Mouse (Mus musculus) neural tube, embryonic 11.5 days (tissue): ENCODE measurements around the gene Ccar1. TPM values are rescaled to one million over a fixed set of nuclear protein-coding genes. Genes with fewer than 3 reads are reported as not detected.
"Not testable (repeated sequence)": the region's sequence is repeated elsewhere in the genome, so short reads cannot be mapped to it uniquely, and the experiment has no call there.

Experiments used
- ATAC-seq: fragments of 200-750 bp; cut with Nextera tagmentation; 2 replicates; pipeline ENCODE4 v1.8.0; 2017; ENCODE audit warnings: moderate number of reproducible peaks, mild to moderate bottlenecking, moderate TSS enrichment, moderate library complexity; ENCODE audit not compliant: insufficient read depth, low FRiP score, low TSS enrichment
- DNase-seq: peaks from one replicate; pipeline ENCODE4 v3.0.0-alpha.2; 2015; ENCODE audit warnings: low spot score
- H3K27ac ChIP-seq: fragments of 300-500 bp; sonication (generic); 2 replicates; pipeline ENCODE4 v1.5.1; 2014; ENCODE audit warnings: low read depth, mild to moderate bottlenecking, low read length
- H3K27me3 ChIP-seq: fragments of 300-500 bp; sonication (generic); 2 replicates; pipeline ENCODE4 v1.6.1; 2014; ENCODE audit warnings: mild to moderate bottlenecking, low read length, mixed read lengths; ENCODE audit not compliant: control insufficient read depth, insufficient read depth
- H3K36me3 ChIP-seq: fragments of 300-500 bp; sonication (generic); 2 replicates; pipeline ENCODE4 v1.6.1; 2014; ENCODE audit warnings: mild to moderate bottlenecking, low read length, moderate library complexity, mixed read lengths; ENCODE audit not compliant: control insufficient read depth, insufficient read depth
- H3K4me1 ChIP-seq: fragments of 300-500 bp; sonication (generic); 2 replicates; pipeline ENCODE4 v1.6.1; 2014; ENCODE audit warnings: low read length, mixed read lengths; ENCODE audit not compliant: control insufficient read depth, insufficient read depth
- H3K4me2 ChIP-seq: fragments of 300-500 bp; sonication (generic); 2 replicates; pipeline ENCODE4 v1.6.1; 2014; ENCODE audit warnings: low read depth, mild to moderate bottlenecking, moderate library complexity
- H3K4me3 ChIP-seq: fragments of 300-500 bp; sonication (generic); 2 replicates; pipeline ENCODE4 v1.5.1; 2014; ENCODE audit warnings: low read depth, low read length
- H3K9ac ChIP-seq: fragments of 300-500 bp; sonication (generic); 2 replicates; pipeline ENCODE4 v1.6.1; 2014; ENCODE audit warnings: mild to moderate bottlenecking, low read length
- H3K9me3 ChIP-seq: fragments of 300-500 bp; sonication (generic); 2 replicates; pipeline ENCODE4 v1.6.1; 2016; ENCODE audit warnings: low read length; ENCODE audit not compliant: control insufficient read depth
- WGBS: fragments of 180-500 bp; shearing (Covaris S2); extraction: QIAGEN DNeasy Blood & Tissue Kit; methylation state at CpG from one replicate; pipeline ENCODE4 v1.1.7; 2014; 5-methylcytosine and 5-hydroxymethylcytosine counted together
- polyA plus RNA-seq: library from polyadenylated mRNA; unstranded; fragments of >200 nt; fragmentation: Nextera tagmentation; extraction: Ambion mirVana; gene quantifications from 2 replicates; pipeline ENCODE4 v1.2.1, GENCODE M21; 2014

The Ccar1 gene
- polyA plus RNA-seq, 1 experiment from 2014 or later: 167 TPM

GRCm38 (mm10) chr10:62808316-62808715 lies 16.2 kb upstream of the Ccar1 start:
- Histone ChIP-seq H3K27ac (no peak overlapping the region), H3K4me1 (no peaks in the 10 kb centered on the region), H3K4me3 (no peak overlapping the region), H3K36me3 (peaks cover 2% of the 10 kb centered on the region; the same call in 1 of the 2 replicates), H3K9ac (no peak overlapping the region), H3K27me3 (no peaks in the 10 kb centered on the region), H3K4me2 (no peak overlapping the region), H3K9me3 (no peaks in the 10 kb centered on the region)
- 92% methylated on average over 7 of the region's 7 CpGs for WGBS
- DNase-seq (no peak), ATAC-seq (no peak)

- H3K4me3 ChIP-seq: no peak overlapping the region
- H3K4me2 ChIP-seq: no peak overlapping the region
- H3K27ac ChIP-seq: no peak overlapping the region
- H3K4me1 ChIP-seq: no peaks in the 10 kb centered on the region
- H3K9me3 ChIP-seq: no peaks in the 10 kb centered on the region
- DNase-seq (peak; percentile 20), ATAC-seq (no peak)
- H3K36me3 ChIP-seq: no peaks in the 10 kb centered on the region
- no peak overlapping the region for H3K9ac ChIP-seq
- no peaks in the 10 kb centered on the region for H3K27me3 ChIP-seq
- 84% methylated on average over 2 of the region's 2 CpGs for WGBS
Observed at GRCm38 (mm10) chr10:62804106-62804505, 12.0 kb upstream of the Ccar1 start.

DNA sequence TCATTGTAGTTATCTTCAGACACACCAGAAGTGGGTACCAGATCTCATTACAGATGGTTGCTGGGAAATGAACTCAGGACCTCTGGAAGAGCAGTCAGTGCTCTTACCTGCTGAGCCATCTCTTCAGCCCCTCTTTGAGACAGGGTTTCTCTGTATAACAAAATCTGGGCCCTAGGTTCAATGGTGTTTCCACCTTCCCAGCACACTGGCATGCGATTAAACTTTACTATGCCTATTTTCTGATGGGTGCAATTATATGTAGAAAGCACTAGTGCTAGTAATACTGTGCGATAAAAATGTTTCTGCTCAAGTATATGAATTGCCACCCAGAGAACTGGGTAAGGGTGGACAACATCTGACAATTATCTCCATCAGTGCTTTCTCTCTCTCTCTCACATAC lies 11.2 kb upstream of the Ccar1 start:
- H3K4me1 ChIP-seq: no peaks in the 10 kb centered on the region
- H3K4me2 ChIP-seq: no peak overlapping the region
- ATAC-seq (no peak), DNase-seq (no peak)
- no peaks in the 10 kb centered on the region for H3K36me3 ChIP-seq
- H3K27ac ChIP-seq: no peak overlapping the region
- WGBS: 95% methylated on average over 2 of the region's 2 CpGs
- no peak overlapping the region for H3K4me3 ChIP-seq
- H3K9me3 ChIP-seq: no peaks in the 10 kb centered on the region
- H3K9ac ChIP-seq: no peak overlapping the region
- no peaks in the 10 kb centered on the region for H3K27me3 ChIP-seq

- DNase-seq (no peak), ATAC-seq (no peak)
- no peak overlapping the region for H3K4me3 ChIP-seq
- no peak overlapping the region for H3K27ac ChIP-seq
- 96% methylated on average over 4 of the region's 4 CpGs for WGBS
- no peaks in the 10 kb centered on the region for H3K27me3 ChIP-seq
- H3K9me3 ChIP-seq: no peaks in the 10 kb centered on the region
- no peaks in the 10 kb centered on the region for H3K4me1 ChIP-seq
- peaks cover 4% of the 10 kb centered on the region for H3K36me3 ChIP-seq
- H3K4me2 ChIP-seq: no peak overlapping the region
- no peak overlapping the region for H3K9ac ChIP-seq
Observed at GRCm38 (mm10) chr10:62794221-62794620, 2.1 kb upstream of the Ccar1 start.

DNA sequence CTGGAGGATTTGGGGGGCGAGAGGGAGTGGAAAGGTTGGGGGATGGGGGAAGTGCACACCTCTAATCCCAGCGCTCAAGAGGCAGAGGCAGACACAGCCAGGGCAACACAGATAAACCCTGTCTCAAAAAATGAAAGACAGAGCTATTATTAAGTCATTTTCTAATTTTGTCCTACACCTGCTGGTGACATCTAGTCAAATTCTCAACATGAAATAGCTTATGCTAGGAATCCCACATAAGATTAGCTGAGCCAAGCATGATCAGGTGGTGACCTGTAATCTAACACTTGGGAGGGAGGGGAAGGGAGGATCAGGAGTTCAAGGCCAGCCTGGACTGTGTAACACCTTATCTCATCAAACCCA lies 986 bp upstream of the Ccar1 start:
- Histone ChIP-seq H3K4me3 (peak overlapping the region; percentile 78), H3K9ac (peak overlapping the region; percentile 87), H3K36me3 (peaks cover 10% of the 10 kb centered on the region), H3K4me1 (no peaks in the 10 kb centered on the region), H3K4me2 (peak overlapping the region; percentile 58), H3K9me3 (no peaks in the 10 kb centered on the region), H3K27me3 (no peaks in the 10 kb centered on the region), H3K27ac (peak overlapping the region; percentile 82)
- DNase-seq (no peak), ATAC-seq (peak; percentile 11; the same call in 1 of the 2 replicates)
- WGBS: 45% methylated on average over 2 of the region's 2 CpGs

GRCm38 (mm10) chr10:62791251-62792176 lies 572 bp downstream of the Ccar1 start:
- Histone ChIP-seq H3K9ac (peak overlapping the region; percentile 87), H3K9me3 (no peaks in the 10 kb centered on the region), H3K4me1 (no peaks in the 10 kb centered on the region), H3K27ac (peak overlapping the region; percentile 82), H3K4me2 (peak overlapping the region; percentile 58), H3K27me3 (no peaks in the 10 kb centered on the region), H3K36me3 (peaks cover 12% of the 10 kb centered on the region), H3K4me3 (peak overlapping the region; percentile 78)
- DNase-seq (peak; percentile 29), ATAC-seq (peak; percentile 73)
- 1% methylated on average over 54 of the region's 78 CpGs for WGBS

DNA sequence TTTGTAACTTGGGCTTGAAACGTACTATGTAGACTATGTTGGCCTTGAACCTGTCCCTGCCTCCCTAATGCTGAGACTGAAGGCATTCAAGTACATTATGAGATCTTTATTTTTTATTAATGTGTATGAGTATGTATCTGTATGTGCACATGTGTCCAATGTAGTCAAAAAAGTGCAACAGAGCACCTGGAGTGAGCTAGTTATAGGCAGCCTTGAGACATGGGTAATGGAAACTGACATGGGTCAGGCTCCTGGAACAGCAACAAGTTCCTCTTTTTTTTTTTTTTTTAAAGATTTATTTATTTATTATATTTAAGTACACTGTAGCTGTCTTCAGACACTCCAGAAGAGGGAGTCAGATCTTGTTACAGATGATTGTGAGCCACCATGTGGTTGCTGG lies 10.3 kb downstream of the Ccar1 start:
- H3K4me3 ChIP-seq, H3K9ac ChIP-seq, H3K27ac ChIP-seq, H3K4me2 ChIP-seq, H3K27me3 ChIP-seq, H3K4me1 ChIP-seq, ATAC-seq, DNase-seq, H3K9me3 ChIP-seq: not testable (repeated sequence)
- peaks cover 28% of the 10 kb centered on the region for H3K36me3 ChIP-seq
- whole genome bisulfite sequencing: 92% methylated on average over 1 of the region's 1 CpGs

DNA sequence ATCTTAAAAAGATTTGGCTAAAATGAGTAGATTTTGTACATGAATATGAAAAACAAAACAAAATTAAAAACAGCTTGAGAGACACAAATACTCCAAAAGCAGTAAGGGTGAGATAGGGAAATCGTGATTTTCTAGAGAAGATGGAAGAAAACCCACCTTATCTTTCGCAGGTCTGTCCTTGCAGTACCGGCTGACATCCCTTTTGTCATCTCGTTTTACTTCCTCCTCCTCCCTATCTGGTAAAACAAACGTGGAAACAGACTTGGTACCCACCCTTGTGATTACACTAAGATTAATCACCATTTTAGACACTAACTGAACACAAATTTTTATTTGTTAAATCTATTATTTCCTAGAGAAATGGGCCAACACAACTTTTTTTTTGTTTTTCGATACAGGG lies 41.3 kb downstream of the Ccar1 start:
- Histone ChIP-seq H3K9me3 (no peaks in the 10 kb centered on the region), H3K36me3 (peaks cover 24% of the 10 kb centered on the region), H3K4me3 (no peak overlapping the region), H3K4me2 (no peak overlapping the region), H3K27ac (no peak overlapping the region), H3K4me1 (no peaks in the 10 kb centered on the region), H3K9ac (no peak overlapping the region), H3K27me3 (no peaks in the 10 kb centered on the region)
- DNase-seq: no peak
- 86% methylated on average over 6 of the region's 6 CpGs for WGBS
- no peak for ATAC-seq
